Mouse (Mus musculus) cerebellum, adult (tissue): ENCODE measurements at regions not wholly inside any gene's neighbourhood (a gene's known extent, or its start where the extent isn't known, plus 50 kb on each side); places are given as distances from the start of the nearest gene placed in this dataset.

ENCODE experiments used
- ATAC-seq: cut with Nextera tagmentation; 2 replicates; pipeline ENCODE4 v1.9.2; 2017; ENCODE audit warnings: mild to moderate bottlenecking, moderate library complexity, mixed read lengths; ENCODE audit not compliant: insufficient number of reproducible peaks, low FRiP score, low TSS enrichment

DNA sequence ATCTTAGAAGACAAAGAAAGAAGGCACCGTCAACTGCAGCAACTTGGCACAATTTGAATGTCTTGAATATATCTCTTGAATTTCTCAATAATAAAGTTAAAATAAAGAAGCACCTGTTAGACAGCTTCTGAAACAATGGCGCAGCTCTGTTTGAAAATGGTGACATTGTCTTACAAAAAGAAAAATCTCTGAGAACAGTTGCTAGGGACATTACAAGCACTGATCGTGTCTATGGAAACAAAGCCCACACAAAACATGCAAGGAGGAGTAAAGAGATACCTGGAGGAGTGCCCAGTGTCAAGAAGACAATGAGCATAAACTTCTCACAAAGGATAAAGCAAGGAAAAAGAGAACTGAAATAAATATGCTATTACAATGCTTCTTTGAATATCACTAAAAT is 841.2 kb upstream of the Adgrl3 start:
- no peak for ATAC-seq

DNA sequence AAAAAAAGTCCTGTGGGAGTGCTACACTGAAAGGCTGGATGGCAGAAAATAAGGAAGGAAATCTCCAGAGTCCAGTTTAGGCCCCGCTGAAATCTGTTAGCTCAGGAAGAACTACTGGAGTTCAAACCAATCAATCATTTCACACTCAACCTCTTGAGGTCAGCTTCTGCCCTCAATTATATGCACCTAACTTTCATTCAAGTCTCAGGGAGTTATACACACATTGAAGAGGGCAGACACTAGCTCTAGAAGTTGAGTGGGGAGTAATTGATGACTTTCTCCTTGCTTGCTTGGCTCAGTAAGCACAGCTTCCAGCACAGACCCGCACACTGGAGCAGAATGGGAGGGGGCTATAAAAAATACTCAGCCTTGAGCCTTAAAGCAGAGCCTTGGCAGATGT is 839.7 kb upstream of the Adgrl3 start:
- no peak for ATAC-seq

DNA sequence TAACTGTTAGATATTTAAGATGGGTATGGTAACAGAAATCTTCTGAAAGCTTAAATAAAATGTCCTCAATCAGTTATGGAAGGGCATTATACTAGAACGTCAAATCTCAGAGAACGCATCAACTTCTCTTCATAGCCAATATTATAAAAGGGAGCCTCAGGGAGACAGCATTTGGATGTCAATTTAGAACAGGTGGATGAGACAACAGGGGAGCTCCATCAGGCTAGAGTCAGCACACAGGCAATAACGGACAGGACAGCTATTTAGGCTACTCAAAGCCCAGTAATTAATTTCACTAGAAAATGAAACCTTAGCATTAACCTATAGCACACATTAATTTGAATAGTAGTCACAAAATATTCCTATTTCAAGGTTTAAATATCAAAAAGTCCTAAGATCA is 827.5 kb upstream of the Adgrl3 start:
- peak; percentile 74 for ATAC-seq

DNA sequence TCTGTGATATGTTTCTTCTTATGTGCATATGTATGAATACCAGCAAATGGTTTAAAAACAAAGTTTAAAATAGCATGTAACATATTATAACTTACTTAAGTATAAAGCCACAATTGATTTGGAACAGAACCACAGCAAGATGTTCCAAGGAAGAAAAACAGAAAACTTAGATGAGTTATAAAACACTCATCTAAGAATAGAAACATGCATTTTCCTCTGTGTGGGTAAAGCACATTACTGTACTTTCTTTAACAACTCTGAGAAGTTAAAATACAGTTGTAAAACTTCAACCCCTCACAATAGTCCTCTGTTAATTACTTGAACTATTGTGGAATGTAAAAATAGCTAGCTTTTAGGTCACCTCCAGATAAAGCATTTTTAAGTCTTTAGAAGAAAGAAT is 820.3 kb upstream of the Adgrl3 start:
- ATAC-seq = no peak

DNA sequence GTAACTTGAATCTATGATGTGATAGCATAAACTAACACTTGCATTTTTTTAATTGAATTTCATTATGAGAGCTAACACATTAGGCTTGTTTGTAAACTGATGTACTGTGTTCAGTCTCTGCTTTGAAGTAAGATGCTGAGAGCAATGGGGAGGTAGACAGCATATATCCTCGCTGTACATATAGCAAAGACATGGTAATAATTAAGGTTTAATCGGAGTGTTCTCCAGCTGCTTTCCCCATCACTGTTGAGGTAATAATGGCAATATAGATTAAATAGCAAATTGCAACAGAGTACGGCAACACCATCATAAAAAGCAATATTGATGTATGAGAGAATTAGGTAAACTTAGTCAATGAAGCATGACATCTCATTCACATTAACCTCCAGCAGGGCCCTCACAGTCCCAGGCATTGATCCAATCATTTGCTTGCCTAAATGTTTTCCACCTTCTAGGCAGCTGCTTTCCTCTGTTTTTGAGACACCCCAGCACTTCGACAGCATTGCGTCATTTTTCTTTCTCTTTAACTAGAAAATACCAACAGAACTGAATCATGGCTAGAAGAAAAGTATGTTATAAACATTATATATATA is 771.3 kb upstream of the Adgrl3 start:
- no peak for ATAC-seq

DNA sequence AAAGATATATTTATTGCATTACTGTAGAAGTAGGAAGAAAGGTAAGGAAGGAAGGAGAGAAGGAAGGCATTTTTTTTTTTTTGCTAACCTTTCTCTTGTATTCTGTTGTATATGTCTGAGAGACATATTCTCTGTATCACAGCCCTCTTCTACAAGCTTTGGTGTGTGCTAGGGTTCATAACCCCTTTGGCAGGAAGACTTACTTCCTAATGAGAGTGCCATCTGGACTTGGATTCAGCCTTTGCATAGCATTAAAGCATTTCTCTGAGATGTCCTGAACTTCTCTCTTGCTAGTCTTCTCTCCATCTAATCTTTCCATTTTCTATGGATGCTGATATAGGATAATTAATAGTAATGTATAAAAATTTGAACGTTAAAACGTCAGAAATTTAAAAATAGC is 768.0 kb upstream of the Adgrl3 start:
- ATAC-seq = no peak

DNA sequence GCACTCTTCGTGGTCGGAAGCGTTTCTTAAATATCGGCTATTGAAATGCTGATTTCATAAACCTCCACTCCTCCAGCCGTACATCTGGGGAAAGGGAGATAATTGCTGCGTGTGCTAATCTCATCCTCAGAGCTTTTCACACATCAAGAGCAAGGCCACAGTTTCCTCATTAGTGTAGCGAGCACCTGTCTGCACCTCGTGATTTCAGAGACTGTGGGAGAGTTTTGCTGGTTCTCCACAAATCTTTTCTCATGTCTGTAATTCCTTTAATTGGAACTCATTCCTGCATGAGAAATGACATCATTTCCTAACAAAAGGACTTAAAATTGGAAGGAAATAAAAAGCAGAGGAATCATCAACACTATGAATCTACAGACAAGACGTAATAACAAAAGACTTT is 764.9 kb upstream of the Adgrl3 start:
- ATAC-seq = no peak

DNA sequence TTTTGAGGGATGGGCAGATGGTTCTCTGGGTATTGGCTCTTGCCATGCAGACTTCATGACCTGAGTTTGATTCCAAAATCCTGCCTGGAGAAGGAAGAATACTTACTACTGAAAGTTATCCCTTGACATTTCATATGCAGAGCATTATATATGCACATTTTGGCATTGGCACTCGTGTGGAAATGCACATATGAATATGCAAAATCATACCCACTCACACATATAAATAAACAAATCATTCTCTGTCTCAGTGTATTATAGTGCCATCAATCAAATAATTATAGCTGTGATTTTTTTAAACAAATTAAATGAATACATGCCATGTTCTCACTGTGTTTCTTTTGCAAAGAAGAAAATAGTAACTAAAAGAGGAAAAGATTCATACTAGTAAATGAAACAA is 745.3 kb upstream of the Adgrl3 start:
- no peak for ATAC-seq

DNA sequence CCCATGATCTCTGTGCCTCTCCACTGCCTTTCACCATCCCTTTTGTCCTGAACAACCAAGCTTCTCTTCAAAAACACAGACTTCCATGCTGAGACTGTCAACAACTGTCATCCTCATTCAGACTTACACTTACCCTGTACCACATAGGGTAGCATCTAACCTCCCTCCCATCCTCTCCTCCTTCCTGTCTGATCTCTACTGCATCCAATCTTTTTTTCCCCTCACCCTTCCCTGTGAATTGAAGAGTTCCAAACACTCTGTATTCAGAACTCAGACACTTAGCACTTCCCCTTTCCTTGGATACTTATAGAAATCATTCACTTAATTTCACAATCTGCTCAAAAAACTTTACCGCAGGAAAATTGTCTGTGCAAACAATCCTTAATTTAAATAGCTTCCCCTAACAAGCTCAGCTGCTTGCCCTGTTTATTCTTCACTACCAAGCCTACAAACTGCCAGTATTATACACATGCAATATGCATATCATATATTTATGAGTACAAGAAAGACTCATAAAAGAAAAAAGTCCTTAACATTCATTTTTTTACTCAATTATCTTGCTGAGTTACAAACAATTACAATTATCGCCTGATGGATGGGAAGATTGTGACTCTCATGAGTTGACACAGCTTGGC is 744.6 kb upstream of the Adgrl3 start:
- ATAC-seq = no peak
